Mouse (Mus musculus): ENCODE data around the gene Zfp367. TPM values are rescaled to one million over a fixed set of nuclear protein-coding genes. Genes with fewer than 3 reads are reported as not detected.

Gene Zfp367
- polyA plus RNA-seq (2016; fragmentation: Nextera tagmentation; extraction: Ambion mirVana), result 28.8 and 29.7 TPM in 2 replicates

- peak within 1 kb of the TSS; percentile 94 for H3K27ac ChIP-seq (ENCODE audit: poor library complexity, severe bottlenecking)
- peak within 1 kb of the TSS; percentile 86 for H3K4me2 ChIP-seq
- no peaks in the 10 kb centered on the region for H3K9me3 ChIP-seq (replicated peaks)
- 0% methylated on average over 53 of the region's 56 CpGs for WGBS
- H3K4me1 ChIP-seq (replicated peaks), result peaks cover 37% of the 10 kb centered on the region
- peak; percentile 95 for ATAC-seq (ENCODE audit: insufficient number of reproducible peaks, low FRiP score)
- H3K4me3 ChIP-seq, result peak within 1 kb of the TSS; percentile 93
- no peaks in the 10 kb centered on the region for H3K27me3 ChIP-seq (replicated peaks)
- H3K9ac ChIP-seq, result peak within 1 kb of the TSS; percentile 94
- no peaks in the 10 kb centered on the region for H3K36me3 ChIP-seq
Measured at GRCm38 (mm10) chr13:64153083-64153682, at the start of gene Zfp367. Gene Zfp367, minus strand, starts transcription at chr13:64153202.

GRCm38 (mm10) chr13:64200911-64201310, 47.9 kb upstream of the Zfp367 start:
- no peaks in the 10 kb centered on the region for H3K9me3 ChIP-seq (replicated peaks)

GRCm38 (mm10) chr13:64198310-64198709, 45.3 kb upstream of the Zfp367 start:
- ATAC-seq (ENCODE audit: insufficient number of reproducible peaks, low FRiP score), result no peak
- Histone ChIP-seq H3K9me3 (replicated peaks) (no peaks in the 10 kb centered on the region), H3K4me1 (replicated peaks) (peaks cover 6% of the 10 kb centered on the region; the same call in 1 of the 2 replicates), H3K27me3 (replicated peaks) (no peaks in the 10 kb centered on the region), H3K9ac (no peak overlapping the region), H3K4me2 (no peak overlapping the region), H3K4me3 (no peak overlapping the region), H3K36me3 (peaks cover 41% of the 10 kb centered on the region), H3K27ac (ENCODE audit: poor library complexity, severe bottlenecking) (no peak overlapping the region)
- 90% methylated on average over 4 of the region's 4 CpGs for WGBS

More at GRCm38 (mm10) chr13:64200911-64201310, 47.9 kb upstream of the Zfp367 start:
- 83% methylated on average over 4 of the region's 4 CpGs for WGBS
- H3K4me1 ChIP-seq (replicated peaks), result no peaks in the 10 kb centered on the region; the same call in 1 of the 2 replicates
- ATAC-seq (ENCODE audit: insufficient number of reproducible peaks, low FRiP score), result no peak
- H3K27ac ChIP-seq (ENCODE audit: poor library complexity, severe bottlenecking), result no peak overlapping the region
- no peak overlapping the region for H3K4me2 ChIP-seq
- no peak overlapping the region for H3K4me3 ChIP-seq
- peaks cover 28% of the 10 kb centered on the region for H3K36me3 ChIP-seq
- no peaks in the 10 kb centered on the region for H3K27me3 ChIP-seq (replicated peaks)
- H3K9ac ChIP-seq, result no peak overlapping the region

- Histone ChIP-seq H3K36me3 (peaks cover 42% of the 10 kb centered on the region), H3K4me3 (no peak overlapping the region), H3K4me1 (replicated peaks) (peaks cover 6% of the 10 kb centered on the region; the same call in 1 of the 2 replicates), H3K27ac (ENCODE audit: poor library complexity, severe bottlenecking) (no peak overlapping the region), H3K27me3 (replicated peaks) (no peaks in the 10 kb centered on the region), H3K4me2 (no peak overlapping the region), H3K9ac (no peak overlapping the region), H3K9me3 (replicated peaks) (no peaks in the 10 kb centered on the region)
- 93% methylated on average over 6 of the region's 6 CpGs for WGBS
- ATAC-seq (ENCODE audit: insufficient number of reproducible peaks, low FRiP score), result no peak
Measured at GRCm38 (mm10) chr13:64197899-64198298, 44.9 kb upstream of the Zfp367 start.

GRCm38 (mm10) chr13:64187065-64187464, 34.1 kb upstream of the Zfp367 start:
- no peak overlapping the region for H3K4me3 ChIP-seq
- 0 out of 2 replicates have a peak, but pooled peaks have one; percentile 44 for ATAC-seq (ENCODE audit: insufficient number of reproducible peaks, low FRiP score)
- peaks cover 16% of the 10 kb centered on the region for H3K4me1 ChIP-seq (replicated peaks)
- H3K27me3 ChIP-seq (replicated peaks), result no peaks in the 10 kb centered on the region
- peaks cover 50% of the 10 kb centered on the region for H3K36me3 ChIP-seq
- H3K9me3 ChIP-seq (replicated peaks), result no peaks in the 10 kb centered on the region
- peak overlapping the region; percentile 59 for H3K27ac ChIP-seq (ENCODE audit: poor library complexity, severe bottlenecking)
- H3K9ac ChIP-seq, result no peak overlapping the region
- H3K4me2 ChIP-seq, result no peak overlapping the region

- H3K27me3 ChIP-seq (replicated peaks), result no peaks in the 10 kb centered on the region
- H3K4me2 ChIP-seq, result no peak overlapping the region
- H3K9ac ChIP-seq, result no peak overlapping the region
- H3K27ac ChIP-seq (ENCODE audit: poor library complexity, severe bottlenecking), result peak overlapping the region; percentile 59
- no peak for ATAC-seq (ENCODE audit: insufficient number of reproducible peaks, low FRiP score)
- WGBS, result 86% methylated on average over 4 of the region's 4 CpGs
- H3K9me3 ChIP-seq (replicated peaks), result no peaks in the 10 kb centered on the region
- peaks cover 16% of the 10 kb centered on the region for H3K4me1 ChIP-seq (replicated peaks)
- H3K36me3 ChIP-seq, result peaks cover 52% of the 10 kb centered on the region
- H3K4me3 ChIP-seq, result no peak overlapping the region
Measured at GRCm38 (mm10) chr13:64186516-64186915, 33.5 kb upstream of the Zfp367 start.

DNA sequence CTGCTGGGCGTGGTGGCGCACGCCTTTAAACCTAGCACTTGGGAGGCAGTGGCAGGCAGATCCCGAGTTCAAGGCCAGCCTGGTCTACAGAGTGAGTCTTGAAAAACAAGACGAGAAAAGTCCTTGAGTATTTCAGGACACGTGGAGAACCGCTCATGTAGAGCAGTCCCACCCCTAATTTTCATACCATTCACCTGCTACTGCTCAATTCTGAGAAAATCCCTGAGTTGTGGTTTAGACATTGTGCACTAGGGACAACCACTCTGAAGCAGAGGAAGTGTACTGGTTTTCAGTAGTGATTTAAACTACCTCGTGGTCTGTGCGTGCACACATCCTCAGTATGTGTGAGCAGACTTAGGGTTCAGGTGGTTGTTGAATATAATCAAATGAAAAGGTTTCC, 32.6 kb upstream of the Zfp367 start:
- Histone ChIP-seq H3K4me1 (replicated peaks) (peaks cover 16% of the 10 kb centered on the region), H3K27me3 (replicated peaks) (no peaks in the 10 kb centered on the region), H3K9ac (no peak overlapping the region), H3K4me2 (no peak overlapping the region), H3K27ac (ENCODE audit: poor library complexity, severe bottlenecking) (no peak overlapping the region), H3K9me3 (replicated peaks) (no peaks in the 10 kb centered on the region), H3K36me3 (peaks cover 57% of the 10 kb centered on the region), H3K4me3 (no peak overlapping the region)
- no peak for ATAC-seq (ENCODE audit: insufficient number of reproducible peaks, low FRiP score)
- WGBS, result 84% methylated on average over 9 of the region's 9 CpGs

DNA sequence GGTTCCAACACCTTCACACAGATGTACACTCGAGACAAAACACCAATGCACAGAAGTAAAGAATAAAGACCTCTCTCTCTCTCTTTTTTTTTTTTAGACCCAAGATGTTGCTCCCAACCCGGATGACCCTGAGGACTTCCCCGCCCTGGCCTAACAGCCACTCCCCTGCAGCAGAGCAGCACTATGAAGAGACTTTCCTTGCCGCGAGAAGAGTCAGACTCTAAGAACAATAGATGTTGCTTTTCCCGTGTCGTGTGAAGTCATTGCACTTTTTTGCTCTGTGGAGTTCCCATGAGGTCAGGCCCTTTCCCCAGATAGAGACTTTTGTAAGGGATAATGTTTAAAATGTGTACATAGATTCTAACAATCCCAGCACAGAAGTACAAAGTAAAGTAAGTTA, 32.2 kb upstream of the Zfp367 start:
- H3K4me1 ChIP-seq (replicated peaks), result peaks cover 16% of the 10 kb centered on the region
- no peak overlapping the region for H3K9ac ChIP-seq
- ATAC-seq (ENCODE audit: insufficient number of reproducible peaks, low FRiP score), result no peak
- H3K4me2 ChIP-seq, result no peak overlapping the region
- no peak overlapping the region for H3K4me3 ChIP-seq
- H3K27me3 ChIP-seq (replicated peaks), result no peaks in the 10 kb centered on the region
- no peak overlapping the region for H3K27ac ChIP-seq (ENCODE audit: poor library complexity, severe bottlenecking)
- H3K36me3 ChIP-seq, result peaks cover 60% of the 10 kb centered on the region
- no peaks in the 10 kb centered on the region for H3K9me3 ChIP-seq (replicated peaks)
- WGBS, result 74% methylated on average over 7 of the region's 7 CpGs

- Histone ChIP-seq H3K4me2 (no peak overlapping the region), H3K9me3 (replicated peaks) (no peaks in the 10 kb centered on the region), H3K27ac (ENCODE audit: poor library complexity, severe bottlenecking) (no peak overlapping the region), H3K4me3 (no peak overlapping the region), H3K9ac (no peak overlapping the region), H3K36me3 (peaks cover 68% of the 10 kb centered on the region), H3K27me3 (replicated peaks) (no peaks in the 10 kb centered on the region), H3K4me1 (replicated peaks) (peaks cover 17% of the 10 kb centered on the region)
- 72% methylated on average over 10 of the region's 10 CpGs for WGBS
- no peak for ATAC-seq (ENCODE audit: insufficient number of reproducible peaks, low FRiP score)
Measured at GRCm38 (mm10) chr13:64184361-64184760, 31.4 kb upstream of the Zfp367 start.

GRCm38 (mm10) chr13:64183583-64183982, 30.6 kb upstream of the Zfp367 start:
- Histone ChIP-seq H3K4me2 (no peak overlapping the region), H3K4me3 (no peak overlapping the region), H3K9ac (no peak overlapping the region), H3K36me3 (peaks cover 74% of the 10 kb centered on the region), H3K27me3 (replicated peaks) (no peaks in the 10 kb centered on the region), H3K9me3 (replicated peaks) (no peaks in the 10 kb centered on the region), H3K27ac (ENCODE audit: poor library complexity, severe bottlenecking) (no peak overlapping the region), H3K4me1 (replicated peaks) (peaks cover 19% of the 10 kb centered on the region)
- no peak for ATAC-seq (ENCODE audit: insufficient number of reproducible peaks, low FRiP score)
- 81% methylated on average over 4 of the region's 4 CpGs for WGBS

- Histone ChIP-seq H3K9me3 (replicated peaks) (no peaks in the 10 kb centered on the region), H3K4me1 (replicated peaks) (peaks cover 18% of the 10 kb centered on the region), H3K4me2 (no peak overlapping the region), H3K27me3 (replicated peaks) (no peaks in the 10 kb centered on the region), H3K36me3 (peaks cover 87% of the 10 kb centered on the region), H3K9ac (no peak overlapping the region), H3K27ac (ENCODE audit: poor library complexity, severe bottlenecking) (no peak overlapping the region), H3K4me3 (no peak overlapping the region)
- no peak for ATAC-seq (ENCODE audit: insufficient number of reproducible peaks, low FRiP score)
- 70% methylated on average over 2 of the region's 2 CpGs for WGBS
Measured at GRCm38 (mm10) chr13:64182091-64182490, 29.1 kb upstream of the Zfp367 start.

DNA sequence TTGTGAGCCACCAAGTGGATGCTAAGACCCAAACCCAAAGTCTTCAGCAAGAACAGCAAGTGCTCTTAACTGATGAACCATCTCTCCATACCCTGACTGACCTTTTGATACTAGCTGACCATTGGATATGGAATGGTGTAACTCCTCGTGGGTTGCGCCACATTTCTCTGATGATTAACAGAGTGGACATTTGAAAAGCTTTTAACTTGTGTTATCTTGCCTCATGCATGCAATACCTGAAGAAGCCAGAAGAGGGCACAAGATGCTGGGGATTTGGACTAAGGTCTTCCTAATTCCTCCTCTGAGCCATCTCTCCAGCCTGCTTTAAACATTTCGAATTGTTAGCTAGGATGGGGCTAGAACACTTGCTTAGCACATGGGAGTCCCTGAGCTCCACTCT, 27.9 kb upstream of the Zfp367 start:
- Histone ChIP-seq H3K9ac (no peak overlapping the region), H3K9me3 (replicated peaks) (no peaks in the 10 kb centered on the region), H3K4me2 (no peak overlapping the region), H3K36me3 (peaks cover 90% of the 10 kb centered on the region), H3K27me3 (replicated peaks) (no peaks in the 10 kb centered on the region), H3K27ac (ENCODE audit: poor library complexity, severe bottlenecking) (no peak overlapping the region), H3K4me3 (no peak overlapping the region), H3K4me1 (replicated peaks) (peaks cover 13% of the 10 kb centered on the region)
- 84% methylated on average over 3 of the region's 3 CpGs for WGBS
- ATAC-seq (ENCODE audit: insufficient number of reproducible peaks, low FRiP score), result no peak
